Mouse (Mus musculus) limb, embryonic 11.5 days (tissue): ENCODE results near the gene Cldnd2. TPM values are rescaled to one million over a fixed set of nuclear protein-coding genes. Genes with fewer than 3 reads are reported as not detected.

Experiments
- ATAC-seq: fragments of 200-750 bp; cut with Nextera tagmentation; 2 replicates; pipeline ENCODE4 v1.8.0; 2017; ENCODE audit warnings: low read depth; ENCODE audit not compliant: insufficient number of reproducible peaks, low FRiP score, low TSS enrichment
- DNase-seq: peaks from one replicate; pipeline ENCODE4 v3.0.0-alpha.2; 2015; ENCODE audit warnings: low spot score
- H3K27ac ChIP-seq: fragments of 300-500 bp; sonication (generic); replicated peaks from 2 replicates; pipeline ENCODE4 v1.5.1; 2014; ENCODE audit warnings: low read depth, mild to moderate bottlenecking, low read length
- H3K27me3 ChIP-seq: fragments of 300-500 bp; sonication (generic); 2 replicates; pipeline ENCODE4 v1.6.1; 2014; ENCODE audit warnings: mild to moderate bottlenecking, low read length, mixed read lengths; ENCODE audit not compliant: control insufficient read depth, insufficient read depth
- H3K36me3 ChIP-seq: fragments of 300-500 bp; sonication (generic); 2 replicates; pipeline ENCODE4 v1.6.1; 2014; ENCODE audit warnings: mild to moderate bottlenecking, low read length, moderate library complexity, mixed read lengths; ENCODE audit not compliant: control insufficient read depth, insufficient read depth
- H3K4me1 ChIP-seq: fragments of 300-500 bp; sonication (generic); 2 replicates; pipeline ENCODE4 v1.6.1; 2014; ENCODE audit warnings: low read length, mixed read lengths; ENCODE audit not compliant: control insufficient read depth, insufficient read depth
- H3K4me2 ChIP-seq: fragments of 300-500 bp; sonication (generic); 2 replicates; pipeline ENCODE4 v1.6.1; 2014; ENCODE audit warnings: low read depth, mild to moderate bottlenecking, moderate library complexity; ENCODE audit not compliant: severe bottlenecking
- H3K4me3 ChIP-seq: fragments of 300-500 bp; sonication (generic); 2 replicates; pipeline ENCODE4 v1.5.1; 2014; ENCODE audit warnings: low read depth, low read length
- H3K9ac ChIP-seq: fragments of 300-500 bp; sonication (generic); 2 replicates; pipeline ENCODE4 v1.6.1; 2014; ENCODE audit warnings: mild to moderate bottlenecking, low read length
- H3K9me3 ChIP-seq: fragments of 300-500 bp; sonication (generic); 2 replicates; pipeline ENCODE4 v1.6.1; 2016; ENCODE audit warnings: low read length; ENCODE audit not compliant: control insufficient read depth
- WGBS: fragments of 180-500 bp; shearing (Covaris S2); extraction: QIAGEN DNeasy Blood & Tissue Kit; methylation state at CpG from one replicate; pipeline ENCODE4 v1.1.7; 2014; 5-methylcytosine and 5-hydroxymethylcytosine counted together
- polyA plus RNA-seq: library from polyadenylated mRNA; unstranded; fragments of >200 nt; fragmentation: Nextera tagmentation; extraction: Ambion mirVana; gene quantifications from 2 replicates; pipeline ENCODE4 v1.2.1, GENCODE M21; 2014

The Cldnd2 gene
- polyA plus RNA-seq, 1 experiment from 2014 or later = not detected

- Histone ChIP-seq H3K27ac (no peak overlapping the region), H3K9ac (no peak overlapping the region), H3K4me3 (no peak overlapping the region), H3K36me3 (no peaks in the 10 kb centered on the region), H3K27me3 (no peaks in the 10 kb centered on the region), H3K4me2 (no peak overlapping the region), H3K9me3 (no peaks in the 10 kb centered on the region), H3K4me1 (no peaks in the 10 kb centered on the region)
- WGBS = 18% methylated on average over 11 of the region's 11 CpGs
- DNase-seq (peak; percentile 85), ATAC-seq (peak; percentile 81; the same call in 1 of the 2 replicates)
These were observed 17.5 kb upstream of the Cldnd2 start for GRCm38 (mm10) chr7:43422995-43423617.

GRCm38 (mm10) chr7:43423991-43424625, 16.5 kb upstream of the Cldnd2 start:
- no peak overlapping the region for H3K9ac ChIP-seq
- H3K4me3 ChIP-seq = no peak overlapping the region
- H3K9me3 ChIP-seq = no peaks in the 10 kb centered on the region
- no peak for ATAC-seq
- H3K27me3 ChIP-seq = no peaks in the 10 kb centered on the region
- no peak for DNase-seq
- no peaks in the 10 kb centered on the region for H3K4me1 ChIP-seq
- no peak overlapping the region for H3K27ac ChIP-seq
- H3K36me3 ChIP-seq = no peaks in the 10 kb centered on the region
- no peak overlapping the region for H3K4me2 ChIP-seq
- 60% methylated on average over 3 of the region's 3 CpGs for WGBS

- H3K9ac ChIP-seq = no peak within 1 kb of the TSS
- no peak for ATAC-seq
- H3K27me3 ChIP-seq = no peaks in the 10 kb centered on the region
- H3K36me3 ChIP-seq = no peaks in the 10 kb centered on the region
- no peak for DNase-seq
- H3K4me3 ChIP-seq = no peak within 1 kb of the TSS
- H3K4me2 ChIP-seq = no peak within 1 kb of the TSS
- no peak within 1 kb of the TSS for H3K27ac ChIP-seq
- H3K9me3 ChIP-seq = no peaks in the 10 kb centered on the region
- 81% methylated on average over 8 of the region's 8 CpGs for WGBS
- H3K4me1 ChIP-seq = no peaks in the 10 kb centered on the region
These were observed 13.2 kb upstream of the Cldnd2 start, which contains the start of gene Lim2 for GRCm38 (mm10) chr7:43427406-43427805. TSS of gene Lim2 (plus strand) at chr7:43427670.

- H3K36me3 ChIP-seq = no peaks in the 10 kb centered on the region
- WGBS = 62% methylated on average over 4 of the region's 4 CpGs
- no peak overlapping the region for H3K4me2 ChIP-seq
- DNase-seq (no peak), ATAC-seq (no peak)
- no peaks in the 10 kb centered on the region for H3K4me1 ChIP-seq
- no peaks in the 10 kb centered on the region for H3K9me3 ChIP-seq
- no peaks in the 10 kb centered on the region for H3K27me3 ChIP-seq
- H3K27ac ChIP-seq = no peak overlapping the region
- H3K9ac ChIP-seq = no peak overlapping the region
- no peak overlapping the region for H3K4me3 ChIP-seq
These were observed 11.1 kb upstream of the Cldnd2 start for GRCm38 (mm10) chr7:43429500-43429899.

- H3K27ac ChIP-seq = no peak overlapping the region
- WGBS = 81% methylated on average over 4 of the region's 4 CpGs
- H3K4me2 ChIP-seq = no peak overlapping the region
- H3K36me3 ChIP-seq = no peaks in the 10 kb centered on the region
- no peak overlapping the region for H3K9ac ChIP-seq
- no peaks in the 10 kb centered on the region for H3K9me3 ChIP-seq
- no peak for ATAC-seq
- no peak overlapping the region for H3K4me3 ChIP-seq
- no peak for DNase-seq
- H3K27me3 ChIP-seq = no peaks in the 10 kb centered on the region
- no peaks in the 10 kb centered on the region for H3K4me1 ChIP-seq
These were observed 7.7 kb upstream of the Cldnd2 start for GRCm38 (mm10) chr7:43432891-43433290.

GRCm38 (mm10) chr7:43434676-43435075, 5.9 kb upstream of the Cldnd2 start:
- H3K27me3 ChIP-seq = no peaks in the 10 kb centered on the region
- H3K27ac ChIP-seq = no peak overlapping the region
- DNase-seq = no peak
- ATAC-seq = no peak
- H3K4me3 ChIP-seq = no peak overlapping the region
- H3K36me3 ChIP-seq = no peaks in the 10 kb centered on the region
- WGBS = 94% methylated on average over 5 of the region's 5 CpGs
- no peak overlapping the region for H3K4me2 ChIP-seq
- H3K4me1 ChIP-seq = no peaks in the 10 kb centered on the region
- no peaks in the 10 kb centered on the region for H3K9me3 ChIP-seq
- no peak overlapping the region for H3K9ac ChIP-seq

GRCm38 (mm10) chr7:43436341-43437255, 4.0 kb upstream of the Cldnd2 start, which contains the start of gene Nkg7:
TSS of gene Nkg7 (plus strand) at chr7:43437073.
- H3K9ac ChIP-seq = no peak within 1 kb of the TSS
- DNase-seq (no peak), ATAC-seq (no peak)
- H3K9me3 ChIP-seq = no peaks in the 10 kb centered on the region
- no peaks in the 10 kb centered on the region for H3K27me3 ChIP-seq
- H3K4me1 ChIP-seq = no peaks in the 10 kb centered on the region
- no peak within 1 kb of the TSS for H3K4me3 ChIP-seq
- H3K27ac ChIP-seq = no peak within 1 kb of the TSS
- H3K36me3 ChIP-seq = no peaks in the 10 kb centered on the region
- no peak within 1 kb of the TSS for H3K4me2 ChIP-seq
- 63% methylated on average over 10 of the region's 10 CpGs for WGBS

- DNase-seq (no peak), ATAC-seq (no peak)
- H3K27me3 ChIP-seq = no peaks in the 10 kb centered on the region
- 82% methylated on average over 4 of the region's 4 CpGs for WGBS
- no peak overlapping the region for H3K4me2 ChIP-seq
- no peak overlapping the region for H3K27ac ChIP-seq
- H3K4me1 ChIP-seq = peaks cover 4% of the 10 kb centered on the region; the same call in 1 of the 2 replicates
- no peaks in the 10 kb centered on the region for H3K36me3 ChIP-seq
- no peaks in the 10 kb centered on the region for H3K9me3 ChIP-seq
- H3K4me3 ChIP-seq = no peak overlapping the region
- no peak overlapping the region for H3K9ac ChIP-seq
These were observed 2.0 kb upstream of the Cldnd2 start for GRCm38 (mm10) chr7:43438611-43439010.
